Mouse (Mus musculus): ENCODE data around the gene Vmn2r97.
"Not testable (repeated sequence)": the region's sequence is repeated elsewhere in the genome, so short reads cannot be mapped to it uniquely, and the experiment has no call there.

Gene Vmn2r97

DNA sequence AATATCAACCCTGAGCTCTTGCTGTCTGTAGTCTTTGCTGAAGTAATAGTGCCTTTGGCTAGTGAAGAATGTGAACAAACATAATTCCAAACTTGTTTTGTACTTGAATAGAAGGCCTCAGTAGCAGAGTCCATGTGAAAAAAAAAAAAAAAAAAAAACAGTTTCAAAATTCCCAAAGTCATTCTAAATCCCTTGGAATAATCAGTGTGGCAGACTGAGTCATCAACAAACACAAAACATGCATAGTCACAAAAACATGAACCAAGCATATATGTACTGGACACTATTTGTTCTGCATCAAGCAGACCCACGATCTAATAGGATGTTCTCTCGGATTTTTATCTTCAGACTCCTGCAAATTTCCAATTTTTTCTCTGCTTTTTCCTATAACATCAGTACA, at the start of gene Vmn2r97:
Gene Vmn2r97, plus strand, starts transcription at position 301 of the 400 bp plus-strand sequence.
- in situ Hi-C loops (cut with MboI, MseI) = not testable (repeated sequence)

DNA sequence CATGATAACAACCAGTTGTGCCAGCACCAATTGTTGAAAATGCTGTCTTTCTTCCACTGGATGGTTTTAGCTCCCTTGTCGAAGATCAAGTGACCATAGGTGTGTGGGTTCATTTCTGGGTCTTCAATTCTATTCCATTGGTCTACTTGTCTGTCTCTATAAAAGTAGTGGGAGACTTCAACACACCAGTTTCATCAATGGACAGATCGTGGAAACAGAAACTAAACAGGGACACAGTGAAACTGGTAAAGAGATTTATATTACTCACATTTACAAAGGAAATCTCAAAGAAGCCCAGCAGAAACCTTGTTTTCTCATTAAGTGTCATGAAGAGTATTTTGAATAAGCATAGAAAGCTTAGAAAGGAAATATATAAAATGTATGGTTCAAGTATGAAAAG, 31.7 kb upstream of the Vmn2r97 start:
- in situ Hi-C loops (cut with MboI, MseI) = not testable (repeated sequence)

DNA sequence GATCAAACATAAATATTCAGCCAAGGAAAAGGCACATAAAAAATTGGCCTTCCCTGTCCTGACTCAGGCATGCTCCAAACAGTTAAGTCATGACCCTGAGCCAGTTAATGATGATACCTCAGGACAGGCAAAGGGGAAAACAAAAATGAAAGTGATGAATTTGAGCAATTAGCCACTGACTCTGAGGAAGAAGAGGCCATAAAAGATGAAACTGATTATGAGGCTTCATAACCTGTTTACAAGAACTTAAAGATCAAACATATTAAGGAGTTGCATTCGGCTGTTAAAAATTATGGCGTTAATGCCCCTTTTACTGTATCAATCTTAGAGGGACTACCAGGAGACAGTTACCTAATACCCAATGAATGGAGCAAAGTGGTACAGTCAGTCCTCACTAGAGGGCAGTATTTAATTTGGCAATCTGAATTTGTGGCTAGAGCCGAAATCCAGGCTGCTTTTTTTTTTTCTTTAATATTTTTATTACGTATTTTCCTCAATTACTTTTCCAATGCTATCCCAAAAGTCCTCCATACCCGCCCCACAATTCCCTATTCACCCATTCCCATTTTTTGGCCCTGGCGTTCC, 24.3 kb upstream of the Vmn2r97 start:
- in situ Hi-C loops (cut with MboI, MseI) = loop anchor here in 1 of 2 experiments (5.0 kb wide), 1 partner anchor 1213 kb away; no protein-coding TSS in a partner anchor

GRCm38 (mm10) chr17:18957800-18958199, 43.7 kb downstream of the Vmn2r97 start:
- in situ Hi-C loops (cut with MboI, MseI) = not testable (repeated sequence)

- in situ Hi-C loops (cut with MboI, MseI) = loop anchor here (5.0 to 10.0 kb wide), 2 partner anchors 106 to 846 kb away; no protein-coding TSS in a partner anchor
Measured at GRCm38 (mm10) chr17:18968371-18969275, 54.5 kb downstream of the Vmn2r97 start.
